Mouse (Mus musculus) limb, embryonic 14.5 days (tissue): Measurements from ENCODE around the gene Ptpn4. TPM values are rescaled to one million over a fixed set of nuclear protein-coding genes. Genes with fewer than 3 reads are reported as not detected.

ENCODE experiments used
- ATAC-seq: fragments of 200-750 bp; cut with Nextera tagmentation; 2 replicates; pipeline ENCODE4 v1.8.0; 2017; ENCODE audit warnings: low read depth, moderate number of reproducible peaks, moderate TSS enrichment; ENCODE audit not compliant: low FRiP score
- DNase-seq: peaks from one replicate; pipeline ENCODE4 v3.0.0-alpha.2; 2015; ENCODE audit warnings: low spot score
- H3K27ac ChIP-seq: fragments of 300-500 bp; sonication (generic); replicated peaks from 2 replicates; pipeline ENCODE4 v1.5.1; 2014; ENCODE audit warnings: low read depth, mild to moderate bottlenecking, low read length, moderate library complexity, mixed read lengths
- H3K27me3 ChIP-seq: fragments of 300-500 bp; sonication (generic); 2 replicates; pipeline ENCODE4 v1.6.1; 2014; ENCODE audit warnings: low read length, mixed read lengths; ENCODE audit not compliant: control insufficient read depth, insufficient read depth
- H3K36me3 ChIP-seq: fragments of 300-500 bp; sonication (generic); 2 replicates; pipeline ENCODE4 v1.6.1; 2014; ENCODE audit warnings: mild to moderate bottlenecking, low read length, moderate library complexity, mixed read lengths; ENCODE audit not compliant: control insufficient read depth, insufficient read depth
- H3K4me1 ChIP-seq: fragments of 300-500 bp; sonication (generic); 2 replicates; pipeline ENCODE4 v1.6.1; 2014; ENCODE audit warnings: antibody characterized with exemption, low read length, mixed read lengths; ENCODE audit not compliant: control insufficient read depth, insufficient read depth
- H3K4me2 ChIP-seq: fragments of 300-500 bp; sonication (generic); replicated peaks from 2 replicates; pipeline ENCODE4 v1.6.1; 2014; ENCODE audit warnings: low read depth, mild to moderate bottlenecking, low read length, moderate library complexity; ENCODE audit not compliant: severe bottlenecking
- H3K4me3 ChIP-seq: fragments of 300-500 bp; sonication (generic); replicated peaks from 2 replicates; pipeline ENCODE4 v1.5.1; 2014; ENCODE audit warnings: low read length
- H3K9ac ChIP-seq: fragments of 300-500 bp; sonication (generic); 2 replicates; pipeline ENCODE4 v1.6.1; 2014; ENCODE audit warnings: mild to moderate bottlenecking, low read depth, low read length, moderate library complexity; ENCODE audit not compliant: severe bottlenecking
- H3K9me3 ChIP-seq: fragments of 300-500 bp; sonication (generic); 2 replicates; pipeline ENCODE4 v1.6.1; 2016; ENCODE audit warnings: low read length; ENCODE audit not compliant: control insufficient read depth
- POLR2A ChIP-seq: fragments of 200-500 bp; IDR thresholded peaks from 2 replicates; pipeline ENCODE4 v1.8.0; 2012; ENCODE audit warnings: inconsistent platforms, mild to moderate bottlenecking, moderate library complexity, borderline replicate concordance; ENCODE audit not compliant: insufficient read depth, insufficient read length; ENCODE audit errors: extremely low read depth
- WGBS: fragments of 180-500 bp; shearing (Covaris S2); extraction: QIAGEN DNeasy Blood & Tissue Kit; methylation state at CpG from one replicate; pipeline ENCODE4 v1.1.7; 2014; 5-methylcytosine and 5-hydroxymethylcytosine counted together
- polyA plus RNA-seq, 2 experiments: library from polyadenylated mRNA; depleted of rRNA in 1 of 2; stranded (reverse) in 1 of 2; unstranded in 1 of 2; fragments of >200 nt; fragmentation: Nextera tagmentation in 1 of 2; extraction: Ambion mirVana in 1 of 2; gene quantifications; 2 replicates each; pipeline versions ENCODE4 v1.2.1 to v1.2.3; 2012 to 2014

The Ptpn4 gene
- polyA plus RNA-seq, 2 experiments = 4.2 to 7.5 TPM

GRCm38 (mm10) chr1:119836479-119837015, 866 bp downstream of the Ptpn4 start:
- peak overlapping the region; percentile 88 for H3K27ac ChIP-seq
- ATAC-seq (peak; percentile 3; the same call in 1 of the 2 replicates), DNase-seq (peak; percentile 25)
- no peak for TF ChIP-seq POLR2A
- 2% methylated on average over 29 of the region's 31 CpGs for WGBS
- peaks cover 14% of the 10 kb centered on the region for H3K4me1 ChIP-seq
- H3K4me3 ChIP-seq = peak overlapping the region; percentile 92
- no peaks in the 10 kb centered on the region for H3K9me3 ChIP-seq
- no peaks in the 10 kb centered on the region for H3K27me3 ChIP-seq
- no peaks in the 10 kb centered on the region for H3K36me3 ChIP-seq
- peak overlapping the region; percentile 62 for H3K4me2 ChIP-seq
- peak overlapping the region; percentile 90 for H3K9ac ChIP-seq

- H3K36me3 ChIP-seq = no peaks in the 10 kb centered on the region
- TF ChIP-seq POLR2A = no peak
- H3K4me3 ChIP-seq = peak overlapping the region; percentile 92
- 13% methylated on average over 9 of the region's 9 CpGs for WGBS
- peak overlapping the region; percentile 90 for H3K9ac ChIP-seq
- H3K9me3 ChIP-seq = no peaks in the 10 kb centered on the region
- no peaks in the 10 kb centered on the region for H3K27me3 ChIP-seq
- H3K4me1 ChIP-seq = peaks cover 14% of the 10 kb centered on the region
- ATAC-seq = no peak
- peak overlapping the region; percentile 62 for H3K4me2 ChIP-seq
- H3K27ac ChIP-seq = no peak overlapping the region
- no peak for DNase-seq
These were observed 1.5 kb downstream of the Ptpn4 start for GRCm38 (mm10) chr1:119835726-119836478.

- H3K27me3 ChIP-seq = no peaks in the 10 kb centered on the region
- WGBS = 90% methylated on average over 1 of the region's 1 CpGs
- no peak for DNase-seq
These were observed 9.3 kb downstream of the Ptpn4 start for GRCm38 (mm10) chr1:119828160-119828559.

GRCm38 (mm10) chr1:119818704-119819103, 18.7 kb downstream of the Ptpn4 start:
- no peak overlapping the region for H3K27ac ChIP-seq
- DNase-seq = peak; percentile 63
- no peak overlapping the region for H3K4me3 ChIP-seq
- TF ChIP-seq POLR2A = no peak
- no peak overlapping the region for H3K9ac ChIP-seq
- ATAC-seq = no peak
- no peak overlapping the region for H3K4me2 ChIP-seq
- no peaks in the 10 kb centered on the region for H3K4me1 ChIP-seq
- no peaks in the 10 kb centered on the region for H3K9me3 ChIP-seq
- H3K36me3 ChIP-seq = no peaks in the 10 kb centered on the region
- 81% methylated on average over 1 of the region's 1 CpGs for WGBS
- no peaks in the 10 kb centered on the region for H3K27me3 ChIP-seq

More at GRCm38 (mm10) chr1:119828160-119828559, 9.3 kb downstream of the Ptpn4 start:
- H3K27ac ChIP-seq = no peak overlapping the region
- no peak overlapping the region for H3K4me2 ChIP-seq
- no peak for ATAC-seq
- no peaks in the 10 kb centered on the region for H3K36me3 ChIP-seq
- no peak for TF ChIP-seq POLR2A
- H3K4me1 ChIP-seq = no peaks in the 10 kb centered on the region
- H3K4me3 ChIP-seq = no peak overlapping the region
- no peak overlapping the region for H3K9ac ChIP-seq
- H3K9me3 ChIP-seq = no peaks in the 10 kb centered on the region

DNA sequence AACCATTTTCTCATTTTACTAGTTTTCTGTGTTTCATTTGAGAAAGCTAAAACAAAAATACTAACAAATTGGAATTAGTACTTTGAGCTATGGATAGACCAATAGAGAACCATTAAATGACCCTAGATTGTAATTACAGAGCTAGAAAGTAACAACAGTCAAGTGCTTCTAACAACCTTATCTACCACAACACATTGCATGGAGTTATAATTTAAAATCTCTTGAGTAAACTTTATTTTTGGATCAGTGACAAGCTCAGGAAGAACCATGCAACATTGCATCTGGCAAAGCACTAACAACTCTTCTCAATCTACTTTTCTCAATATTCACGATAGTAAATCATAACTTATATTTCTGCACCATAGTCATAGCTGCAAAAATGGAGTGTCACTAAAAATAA, 29.7 kb downstream of the Ptpn4 start:
- 92% methylated on average over 1 of the region's 1 CpGs for WGBS
- Histone ChIP-seq H3K4me3 (no peak overlapping the region), H3K9ac (no peak overlapping the region), H3K36me3 (no peaks in the 10 kb centered on the region), H3K4me1 (no peaks in the 10 kb centered on the region), H3K27me3 (no peaks in the 10 kb centered on the region), H3K9me3 (no peaks in the 10 kb centered on the region), H3K27ac (no peak overlapping the region), H3K4me2 (no peak overlapping the region)
- DNase-seq (no peak), ATAC-seq (no peak)
- no peak for TF ChIP-seq POLR2A
